Mouse (Mus musculus): ENCODE results near the gene 1110051M20Rik.

DNA sequence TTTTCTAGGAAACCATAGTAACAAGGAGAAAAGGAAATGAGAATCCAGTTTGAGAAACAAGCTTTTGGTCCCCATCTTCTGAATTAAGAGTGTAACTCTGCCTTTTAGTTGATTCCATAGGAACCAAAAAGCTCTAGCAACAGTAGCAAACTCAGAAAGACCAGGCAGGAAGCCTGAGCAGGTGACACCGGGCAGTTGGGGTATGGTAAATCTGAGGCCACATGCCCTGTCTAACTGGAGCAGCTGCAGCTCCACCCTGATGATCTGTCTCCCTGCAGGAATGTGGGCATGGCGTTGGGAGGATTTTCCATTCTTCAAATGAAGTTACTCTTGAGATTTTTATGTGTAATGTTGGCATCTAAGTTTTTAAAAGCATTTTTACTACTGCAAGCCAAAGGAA lies 74.2 kb downstream of the 1110051M20Rik start:
- TF ChIP-seq CTCF (IDR thresholded peaks at IDR 0.05; ENCODE audit: low read depth, low read length) = no peak
- TF ChIP-seq EP300 (IDR thresholded peaks at IDR 0.05; ENCODE audit: insufficient read depth, low read depth, low read length) = no peak
